In genomic region chr12:110367822-110368221, GRCm38 (mm10) we compare ENCODE assay signal across 34 mouse cellular contexts.
"Had no signal": no experiment of that assay in that cellular context is flagged by ENCODE, and none has a peak within 500 bp of the region (broad histone marks: within the 10 kb centered on the region; RNA-seq: fewer than 3 reads in every experiment).

No protein-coding gene starts in this region.

- H3K9ac ChIP-seq: heart, embryonic 12.5 days; heart, embryonic 13.5 days; heart, embryonic 15.5 days; hindbrain, embryonic 12.5 days; hindbrain, embryonic 13.5 days; hindbrain, embryonic 14.5 days; hindbrain, embryonic 15.5 days; intestine, embryonic 15.5 days; kidney, embryonic 15.5 days had no signal

- H3K27ac ChIP-seq: heart, embryonic 10.5 days; heart, embryonic 13.5 days; heart, embryonic 15.5 days; hindbrain, embryonic 10.5 days; hindbrain, embryonic 12.5 days; hindbrain, embryonic 13.5 days; hindbrain, embryonic 14.5 days; hindbrain, embryonic 15.5 days; hindbrain, postnatal 0 days; intestine, embryonic 15.5 days; kidney, embryonic 15.5 days; kidney, postnatal 0 days; layer of hippocampus, adult 2 months; left cerebral cortex, adult 2 months had no signal

- H3K27me3 ChIP-seq: intestine, embryonic 15.5 days had no signal

- ATAC-seq: hindbrain, embryonic 16.5 days; hindbrain, postnatal 0 days; inflammation-experienced regulatory T-cells, adult 6 months; intestine, embryonic 15.5 days; intestine, postnatal 0 days had no signal

- H3K9me3 ChIP-seq: heart, embryonic 10.5 days; heart, embryonic 13.5 days; heart, embryonic 15.5 days; hindbrain, embryonic 10.5 days; hindbrain, embryonic 12.5 days; hindbrain, embryonic 13.5 days; hindbrain, embryonic 15.5 days; intestine, embryonic 15.5 days; kidney, embryonic 15.5 days had no signal

- H3K4me3 ChIP-seq: heart, embryonic 10.5 days; heart, embryonic 12.5 days; heart, embryonic 13.5 days; heart, embryonic 15.5 days; hindbrain, embryonic 10.5 days; hindbrain, embryonic 12.5 days; hindbrain, embryonic 13.5 days; hindbrain, embryonic 15.5 days; intestine, embryonic 15.5 days; kidney, embryonic 15.5 days; layer of hippocampus, adult 2 months; left cerebral cortex, adult 2 months had no signal

- H3K36me3 ChIP-seq: heart, embryonic 10.5 days; heart, embryonic 12.5 days; heart, embryonic 13.5 days; heart, embryonic 15.5 days; hindbrain, embryonic 10.5 days; hindbrain, embryonic 12.5 days; hindbrain, embryonic 13.5 days; hindbrain, embryonic 15.5 days; intestine, embryonic 15.5 days; kidney, embryonic 15.5 days had no signal

- DNase-seq: heart, postnatal 10 days; heart, postnatal 14 days; heart, postnatal 4 days; kidney, adult 11 months; kidney, adult 18-20 months; kidney, adult 2 months; kidney, adult 8-10 months; kidney, adult 9 months; kidney, postnatal 10 days; kidney, postnatal 14 days; kidney, postnatal 25 days; kidney, postnatal 36 days; kidney, postnatal 4 days; layer of hippocampus, adult 9-11 months; layer of hippocampus, postnatal 36 days had no signal

- H3K4me2 ChIP-seq: heart, embryonic 11.5 days; heart, embryonic 12.5 days; heart, embryonic 13.5 days; heart, embryonic 15.5 days; hindbrain, embryonic 12.5 days; hindbrain, embryonic 13.5 days; hindbrain, embryonic 14.5 days; hindbrain, embryonic 15.5 days; intestine, embryonic 15.5 days; kidney, embryonic 15.5 days had no signal

- H3K4me1 ChIP-seq: heart, embryonic 10.5 days; heart, embryonic 12.5 days; heart, embryonic 13.5 days; heart, embryonic 15.5 days; intestine, embryonic 15.5 days; kidney, embryonic 15.5 days had no signal
